Comparison of ENCODE assay signal across 7 mouse cellular contexts in the genomic region with DNA sequence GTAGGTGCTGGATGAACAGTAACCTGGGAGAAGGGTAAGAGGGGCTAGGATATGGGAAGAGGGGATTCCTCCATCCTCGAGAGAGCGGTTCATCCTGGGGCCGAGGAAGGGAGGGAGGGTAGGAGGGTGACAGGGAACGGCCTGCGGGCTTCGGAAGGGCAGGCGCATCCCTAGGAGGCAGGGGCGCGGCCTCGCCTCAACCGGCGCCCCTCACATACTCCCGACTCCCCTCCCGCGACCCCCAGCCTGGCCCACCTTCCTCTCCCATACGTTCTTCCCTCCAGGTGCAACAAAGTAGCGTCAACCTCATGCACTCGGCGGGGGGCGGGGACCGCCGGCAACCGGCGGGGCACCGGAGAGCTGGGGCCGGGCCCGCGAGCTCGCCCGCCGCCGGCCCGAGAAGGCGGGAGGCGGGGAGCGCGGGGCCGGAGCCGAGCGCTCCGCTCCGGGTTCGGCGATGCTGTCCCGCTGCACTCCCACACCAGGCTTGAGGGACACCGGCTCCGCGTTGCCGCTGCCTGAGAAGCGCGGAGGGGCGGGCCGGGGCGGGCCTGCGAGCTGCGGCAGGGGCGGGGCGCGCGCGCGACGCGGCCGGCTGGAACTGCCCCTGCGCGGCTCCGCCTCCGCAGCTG. TPM values are rescaled to one million over a fixed set of nuclear protein-coding genes. Genes with fewer than 3 reads are reported as not detected.
DNase-seq lines count a peak whose midpoint lies in the region; ATAC-seq and TF ChIP-seq lines count a peak whose summit lies in the region.

A gene (minus strand): TSS at position 513 of the 632 bp plus-strand sequence.

- no peak for DNase-seq in lung, embryonic 14.5 days
- DNase-seq in lung, postnatal 10 days = no peak
- DNase-seq in limb, embryonic 11.5 days (ENCODE audit: low spot score) = no peak
- no peak for DNase-seq in cerebellum, postnatal 36 days

- peak within 1 kb of the TSS; percentile 48 for H3K27ac ChIP-seq in lung, embryonic 14.5 days (ENCODE audit: low read depth)
- peak within 1 kb of the TSS; percentile 19 for H3K27ac ChIP-seq in bone marrow macrophage, adult 2 months (ENCODE audit: insufficient read depth, low read depth, low read length)
- peak within 1 kb of the TSS; percentile 43 for H3K27ac ChIP-seq in heart, embryonic 16.5 days (ENCODE audit: low read length)
- no peak within 1 kb of the TSS; the same call in 1 of the 2 replicates for H3K27ac ChIP-seq in limb, embryonic 11.5 days (replicated peaks; ENCODE audit: low read depth, low read length)
- peak within 1 kb of the TSS; percentile 75 for H3K27ac ChIP-seq in stomach, embryonic 15.5 days

- TF ChIP-seq CTCF in lung, embryonic 14.5 days (IDR thresholded peaks at IDR 0.05; ENCODE audit: low read depth) = no peak
- TF ChIP-seq CTCF in bone marrow macrophage, adult 2 months (IDR thresholded peaks at IDR 0.05; ENCODE audit: low read depth, low read length) = no peak

- H3K9me3 ChIP-seq in lung, embryonic 14.5 days (ENCODE audit: low read depth, low read length) = no peaks in the 10 kb centered on the region
- H3K9me3 ChIP-seq in heart, embryonic 16.5 days (replicated peaks; ENCODE audit: control insufficient read depth, low read length) = no peaks in the 10 kb centered on the region
- no peaks in the 10 kb centered on the region for H3K9me3 ChIP-seq in limb, embryonic 11.5 days (ENCODE audit: control insufficient read depth, low read length)
- no peaks in the 10 kb centered on the region for H3K9me3 ChIP-seq in stomach, embryonic 15.5 days

- peak within 1 kb of the TSS; percentile 79 for H3K4me3 ChIP-seq in lung, embryonic 14.5 days (ENCODE audit: low read depth, low read length)
- peak within 1 kb of the TSS; percentile 74 for H3K4me3 ChIP-seq in bone marrow macrophage, adult 2 months (ENCODE audit: insufficient read depth, low read length)
- peak within 1 kb of the TSS; percentile 78 for H3K4me3 ChIP-seq in heart, embryonic 16.5 days (ENCODE audit: low read length)
- H3K4me3 ChIP-seq in limb, embryonic 11.5 days (ENCODE audit: low read depth, low read length) = peak within 1 kb of the TSS; percentile 67
- H3K4me3 ChIP-seq in stomach, embryonic 15.5 days (replicated peaks) = peak within 1 kb of the TSS; percentile 91

- H3K4me1 ChIP-seq in lung, embryonic 14.5 days (ENCODE audit: insufficient read depth) = no peaks in the 10 kb centered on the region
- peaks cover 10% of the 10 kb centered on the region for H3K4me1 ChIP-seq in bone marrow macrophage, adult 2 months (ENCODE audit: control insufficient read depth, insufficient read depth, low read length)
- H3K4me1 ChIP-seq in heart, embryonic 16.5 days (ENCODE audit: control insufficient read depth, insufficient read depth, low read length) = peaks cover 11% of the 10 kb centered on the region
- 0 out of 2 replicates have a peak, but pooled peaks cover 5% of the 10 kb centered on the region for H3K4me1 ChIP-seq in limb, embryonic 11.5 days (ENCODE audit: control insufficient read depth, insufficient read depth, low read length)
- peaks cover 2% of the 10 kb centered on the region; the same call in 1 of the 2 replicates for H3K4me1 ChIP-seq in stomach, embryonic 15.5 days

- H3K9ac ChIP-seq in lung, embryonic 14.5 days = peak within 1 kb of the TSS; percentile 67
- peak within 1 kb of the TSS; percentile 81 for H3K9ac ChIP-seq in heart, embryonic 16.5 days (ENCODE audit: low read length)
- H3K9ac ChIP-seq in limb, embryonic 11.5 days (ENCODE audit: low read length) = peak within 1 kb of the TSS; percentile 67
- H3K9ac ChIP-seq in stomach, embryonic 15.5 days = peak within 1 kb of the TSS; percentile 81

- WGBS in lung, embryonic 14.5 days = under 1% methylated on average over 54 of the region's 69 CpGs
- 1% methylated on average over 61 of the region's 69 CpGs for WGBS in heart, embryonic 16.5 days
- under 1% methylated on average over 39 of the region's 69 CpGs for WGBS in limb, embryonic 11.5 days
- under 1% methylated on average over 55 of the region's 69 CpGs for WGBS in stomach, embryonic 15.5 days

- peak; percentile 26; the same call in 1 of the 2 replicates for ATAC-seq in lung, embryonic 14.5 days (ENCODE audit: insufficient read depth)
- peak; percentile 0; the same call in 1 of the 2 replicates for ATAC-seq in heart, embryonic 16.5 days (replicated peaks; ENCODE audit: extremely low read depth, insufficient read depth, low FRiP score)
- peak; percentile 2; the same call in 1 of the 2 replicates for ATAC-seq in limb, embryonic 11.5 days (ENCODE audit: insufficient number of reproducible peaks, low FRiP score, low TSS enrichment, low read depth)
- no peak for ATAC-seq in stomach, embryonic 15.5 days (ENCODE audit: insufficient read depth, low FRiP score, low read depth)

- H3K4me2 ChIP-seq in lung, embryonic 14.5 days = peak within 1 kb of the TSS; percentile 96
- peak within 1 kb of the TSS; percentile 81 for H3K4me2 ChIP-seq in heart, embryonic 16.5 days (ENCODE audit: low read depth, low read length)
- peak within 1 kb of the TSS; percentile 87 for H3K4me2 ChIP-seq in limb, embryonic 11.5 days (ENCODE audit: low read depth, severe bottlenecking)
- H3K4me2 ChIP-seq in stomach, embryonic 15.5 days = peak within 1 kb of the TSS; percentile 97

- H3K27me3 ChIP-seq in lung, embryonic 14.5 days (ENCODE audit: insufficient read depth, low read length) = no peaks in the 10 kb centered on the region
- no peaks in the 10 kb centered on the region for H3K27me3 ChIP-seq in heart, embryonic 16.5 days (ENCODE audit: control insufficient read depth, insufficient read depth, low read length)
- H3K27me3 ChIP-seq in limb, embryonic 11.5 days (ENCODE audit: control insufficient read depth, insufficient read depth, low read length) = no peaks in the 10 kb centered on the region
- no peaks in the 10 kb centered on the region for H3K27me3 ChIP-seq in stomach, embryonic 15.5 days (replicated peaks)

- H3K36me3 ChIP-seq in lung, embryonic 14.5 days (ENCODE audit: insufficient read depth) = peaks cover 7% of the 10 kb centered on the region; the same call in 1 of the 2 replicates
- peaks cover 7% of the 10 kb centered on the region; the same call in 1 of the 2 replicates for H3K36me3 ChIP-seq in heart, embryonic 16.5 days (ENCODE audit: control insufficient read depth, insufficient read depth)
- no peaks in the 10 kb centered on the region for H3K36me3 ChIP-seq in limb, embryonic 11.5 days (ENCODE audit: control insufficient read depth, insufficient read depth, low read length)
- H3K36me3 ChIP-seq in stomach, embryonic 15.5 days = no peaks in the 10 kb centered on the region

- no peak for TF ChIP-seq POLR2A in bone marrow macrophage, adult 2 months (IDR thresholded peaks at IDR 0.05; ENCODE audit: borderline replicate concordance, low read depth, low read length)

RNA-seq across cellular contexts. Expression of the gene that starts here (rescaled TPM):
- 8.2 and 10.0 TPM in 2 replicates for polyA plus RNA-seq in lung, embryonic 14.5 days (2014; fragmentation: Nextera tagmentation; extraction: Ambion mirVana)
- polyA plus RNA-seq in bone marrow macrophage, adult 2 months (2012; ENCODE audit: insufficient read depth, insufficient read length, missing spikeins) = 9.4 and 13.1 TPM in 2 replicates
- 4.6 and 5.1 TPM in 2 replicates for polyA plus RNA-seq in heart, embryonic 16.5 days (2015; fragmentation: Nextera tagmentation; extraction: Ambion mirVana)
- 5.4 and 5.6 TPM in 2 replicates for polyA plus RNA-seq in limb, embryonic 11.5 days (2014; fragmentation: Nextera tagmentation; extraction: Ambion mirVana)
- 5.9 TPM in 2 replicates for polyA plus RNA-seq in stomach, embryonic 15.5 days (2015; fragmentation: Nextera tagmentation; extraction: Ambion mirVana)
